ENCODE assay signal across 23 mouse cellular contexts in genomic region chr11:110839316-110839715, GRCm38 (mm10).
DNase-seq lines count a peak whose midpoint lies in the region; ATAC-seq and TF ChIP-seq lines count a peak whose summit lies in the region.
"Had no signal": no experiment of that assay in that cellular context is flagged by ENCODE, and none has a peak within 500 bp of the region (broad histone marks: within the 10 kb centered on the region; RNA-seq: fewer than 3 reads in every experiment).

No protein-coding gene starts in this region.

- no peak overlapping the region for H3K27ac ChIP-seq in cerebellum, adult 2 months (ENCODE audit: insufficient read depth, low read length)
- no peak overlapping the region for H3K27ac ChIP-seq in kidney, embryonic 16.5 days (ENCODE audit: low read length)
- H3K27ac ChIP-seq in limb, embryonic 14.5 days (replicated peaks; ENCODE audit: low read depth, low read length): no peak overlapping the region
- H3K27ac ChIP-seq: embryonic facial prominence, embryonic 10.5 days; hindbrain, embryonic 15.5 days; macrophage; midbrain, embryonic 12.5 days; neural tube, embryonic 15.5 days; stomach, embryonic 15.5 days had no signal

- H3K9me3 ChIP-seq in kidney, embryonic 16.5 days (ENCODE audit: low read length): no peaks in the 10 kb centered on the region
- H3K9me3 ChIP-seq in limb, embryonic 14.5 days (ENCODE audit: control insufficient read depth, low read length): no peaks in the 10 kb centered on the region
- H3K9me3 ChIP-seq: embryonic facial prominence, embryonic 10.5 days; hindbrain, embryonic 15.5 days; midbrain, embryonic 12.5 days; neural tube, embryonic 15.5 days; stomach, embryonic 15.5 days had no signal

- 54% methylated on average over 7 of the region's 7 CpGs for WGBS in cerebellum, adult 2 months
- 85% methylated on average over 7 of the region's 7 CpGs for WGBS in kidney, embryonic 16.5 days
- WGBS in limb, embryonic 14.5 days: 51% methylated on average over 7 of the region's 7 CpGs

- H3K27me3 ChIP-seq in cerebellum, adult 2 months (ENCODE audit: control insufficient read depth, insufficient read depth, low read length): no peaks in the 10 kb centered on the region
- H3K27me3 ChIP-seq in kidney, embryonic 16.5 days (ENCODE audit: insufficient read depth, low read length): no peaks in the 10 kb centered on the region
- no peaks in the 10 kb centered on the region for H3K27me3 ChIP-seq in limb, embryonic 14.5 days (ENCODE audit: control insufficient read depth, insufficient read depth, low read length)
- H3K27me3 ChIP-seq: hindbrain, embryonic 15.5 days; midbrain, embryonic 12.5 days; neural tube, embryonic 15.5 days; stomach, embryonic 15.5 days had no signal

- DNase-seq in cerebellum, postnatal 10 days: peak; percentile 44 to 56
- no peak for DNase-seq in cerebellum, adult 2 months
- DNase-seq in kidney, adult 9 months: peak; percentile 43
- peak; percentile 26 for DNase-seq in gonadal fat pad, adult 2 months (ENCODE audit: low read depth)
- peak; percentile 72 for DNase-seq in limb, embryonic 14.5 days (ENCODE audit: low spot score)
- no peak for DNase-seq in layer of hippocampus, adult 8-10 months (ENCODE audit: low spot score in 2 of 2)
- no peak for DNase-seq in adrenal gland, adult 18-20 months (ENCODE audit: low spot score in 2 of 2)
- DNase-seq: adrenal gland, postnatal 10 days; cerebellum, adult 8-10 months; forebrain, postnatal 0 days; gastrocnemius, postnatal 25 days; heart, postnatal 4 days; right cerebral cortex, adult 18-20 months; thymus, adult 18-20 months; thymus, postnatal 4 days had no signal

- no peak for ATAC-seq in kidney, embryonic 16.5 days (ENCODE audit: low FRiP score, low TSS enrichment)
- ATAC-seq in limb, embryonic 14.5 days (ENCODE audit: low FRiP score, low read depth): peak; percentile 41; the same call in 1 of the 2 replicates
- ATAC-seq: activated CD4-positive, CD25-positive, alpha-beta regulatory T cell, adult 4 months; forebrain, postnatal 0 days had no signal

- H3K4me2 ChIP-seq in kidney, embryonic 16.5 days (replicated peaks; ENCODE audit: low read depth, low read length): no peak overlapping the region
- no peak overlapping the region for H3K4me2 ChIP-seq in limb, embryonic 14.5 days (replicated peaks; ENCODE audit: low read depth, low read length, severe bottlenecking)
- H3K4me2 ChIP-seq: hindbrain, embryonic 15.5 days; midbrain, embryonic 12.5 days; neural tube, embryonic 15.5 days; stomach, embryonic 15.5 days had no signal

- no peak for TF ChIP-seq CTCF in cerebellum, adult 2 months (IDR thresholded peaks at IDR 0.05; ENCODE audit: borderline replicate concordance, insufficient read depth, low read depth, low read length)

- no peaks in the 10 kb centered on the region for H3K36me3 ChIP-seq in kidney, embryonic 16.5 days (ENCODE audit: insufficient read depth, low read length)
- no peaks in the 10 kb centered on the region for H3K36me3 ChIP-seq in limb, embryonic 14.5 days (ENCODE audit: control insufficient read depth, insufficient read depth, low read length)
- H3K36me3 ChIP-seq: embryonic facial prominence, embryonic 10.5 days; hindbrain, embryonic 15.5 days; midbrain, embryonic 12.5 days; neural tube, embryonic 15.5 days; stomach, embryonic 15.5 days had no signal

- H3K4me3 ChIP-seq in cerebellum, adult 2 months (replicated peaks; ENCODE audit: insufficient read depth, low read depth, low read length): no peak overlapping the region
- H3K4me3 ChIP-seq in kidney, embryonic 16.5 days (ENCODE audit: low read length): no peak overlapping the region
- no peak overlapping the region for H3K4me3 ChIP-seq in limb, embryonic 14.5 days (replicated peaks; ENCODE audit: low read length)
- H3K4me3 ChIP-seq: embryonic facial prominence, embryonic 10.5 days; hindbrain, embryonic 15.5 days; midbrain, embryonic 12.5 days; neural tube, embryonic 15.5 days; stomach, embryonic 15.5 days had no signal

- no peaks in the 10 kb centered on the region for H3K4me1 ChIP-seq in cerebellum, adult 2 months (ENCODE audit: control insufficient read depth, insufficient read depth, low read length)
- H3K4me1 ChIP-seq in kidney, embryonic 16.5 days (ENCODE audit: insufficient read depth, low read length): no peaks in the 10 kb centered on the region
- 0 out of 2 replicates have a peak, but pooled peaks cover 4% of the 10 kb centered on the region for H3K4me1 ChIP-seq in limb, embryonic 14.5 days (ENCODE audit: control insufficient read depth, insufficient read depth, low read length)
- H3K4me1 ChIP-seq: hindbrain, embryonic 15.5 days; midbrain, embryonic 12.5 days; neural tube, embryonic 15.5 days; stomach, embryonic 15.5 days had no signal

- TF ChIP-seq POLR2A in cerebellum, adult 2 months (IDR thresholded peaks at IDR 0.05; ENCODE audit: borderline replicate concordance, insufficient read depth, low read length): no peak
- no peak for TF ChIP-seq POLR2A in limb, embryonic 14.5 days (IDR thresholded peaks at IDR 0.05; ENCODE audit: borderline replicate concordance, extremely low read depth, insufficient read depth, insufficient read length)

- H3K9ac ChIP-seq in kidney, embryonic 16.5 days (replicated peaks; ENCODE audit: low read length): no peak overlapping the region
- no peak overlapping the region for H3K9ac ChIP-seq in limb, embryonic 14.5 days (ENCODE audit: low read depth, low read length, severe bottlenecking)
- H3K9ac ChIP-seq: forebrain, postnatal 0 days; hindbrain, embryonic 15.5 days; midbrain, embryonic 12.5 days; neural tube, embryonic 15.5 days; stomach, embryonic 15.5 days had no signal

Comparison
In these comparisons a context has a peak if more than half of its experiments do, and no peak if none do; other contexts are left out.
1. DNase-seq: peak in cerebellum, postnatal 10 days (2 of 2), kidney, adult 9 months (single experiment), gonadal fat pad, adult 2 months (single experiment) and limb, embryonic 14.5 days (single experiment); none in cerebellum, adult 2 months (0 of 2), layer of hippocampus, adult 8-10 months (0 of 2) and adrenal gland, adult 18-20 months (0 of 2).